Mouse (Mus musculus): ENCODE results near the gene Lctl. TPM values are rescaled to one million over a fixed set of nuclear protein-coding genes. Genes with fewer than 3 reads are reported as not detected.
"Not testable (repeated sequence)": the region's sequence is repeated elsewhere in the genome, so short reads cannot be mapped to it uniquely, and the experiment has no call there.

The Lctl gene
- total and polyA plus RNA-seq, 3 experiments = 1.8 TPM; not detected in 2

- no peak for DNase-seq
- intact Hi-C loops (cut with DNase I) = no loop called here
- Histone ChIP-seq H3K79me2 (replicated peaks; ENCODE audit: control insufficient read depth, insufficient read depth, low read length) (no peaks in the 10 kb centered on the region), H3K4me3 (no peak overlapping the region), H3K9ac (ENCODE audit: low read depth, low read length) (no peak overlapping the region), H3K4me1 (ENCODE audit: control insufficient read depth, insufficient read depth, low read length) (no peaks in the 10 kb centered on the region), H3K27me3 (ENCODE audit: control insufficient read depth, insufficient read depth, low read length) (no peaks in the 10 kb centered on the region), H3K36me3 (ENCODE audit: control insufficient read depth, insufficient read depth, low read length) (no peaks in the 10 kb centered on the region), H3K27ac (no peak overlapping the region)
- WGBS = 42% methylated on average over 11 of the region's 11 CpGs
- TF ChIP-seq POLR2A (IDR thresholded peaks at IDR 0.05; ENCODE audit: insufficient read depth, low read depth, low read length) = no peak
- TF ChIP-seq CTCF (IDR thresholded peaks at IDR 0.05) = no peak
- no peak for TF ChIP-seq EP300 (IDR thresholded peaks at IDR 0.05; ENCODE audit: insufficient read depth, low read depth, low read length)
Observed at GRCm38 (mm10) chr9:64120584-64121277, 3.8 kb downstream of the Lctl start.

GRCm38 (mm10) chr9:64122601-64123000 lies 5.7 kb downstream of the Lctl start:
- Histone ChIP-seq H3K27me3 (ENCODE audit: control insufficient read depth, insufficient read depth, low read length) (no peaks in the 10 kb centered on the region), H3K27ac (no peak overlapping the region), H3K4me1 (ENCODE audit: control insufficient read depth, insufficient read depth, low read length) (no peaks in the 10 kb centered on the region), H3K4me3 (no peak overlapping the region), H3K9ac (ENCODE audit: low read depth, low read length) (no peak overlapping the region), H3K79me2 (replicated peaks; ENCODE audit: control insufficient read depth, insufficient read depth, low read length) (no peaks in the 10 kb centered on the region), H3K36me3 (ENCODE audit: control insufficient read depth, insufficient read depth, low read length) (no peaks in the 10 kb centered on the region)
- no peak for DNase-seq
- WGBS = 89% methylated on average over 10 of the region's 10 CpGs
- intact Hi-C loops (cut with DNase I) = no loop called here
- TF ChIP-seq POLR2A (IDR thresholded peaks at IDR 0.05; ENCODE audit: insufficient read depth, low read depth, low read length) (no peak), CTCF (IDR thresholded peaks at IDR 0.05) (no peak)

GRCm38 (mm10) chr9:64124846-64125245 lies 7.9 kb downstream of the Lctl start:
- H3K36me3 ChIP-seq (ENCODE audit: control insufficient read depth, insufficient read depth, low read length); H3K27ac ChIP-seq; H3K4me3 ChIP-seq; H3K79me2 ChIP-seq (replicated peaks; ENCODE audit: control insufficient read depth, insufficient read depth, low read length); H3K27me3 ChIP-seq (ENCODE audit: control insufficient read depth, insufficient read depth, low read length); H3K4me1 ChIP-seq (ENCODE audit: control insufficient read depth, insufficient read depth, low read length); H3K9ac ChIP-seq (ENCODE audit: low read depth, low read length); DNase-seq; intact Hi-C loops (cut with DNase I): not testable (repeated sequence)
- WGBS = 67% methylated on average over 3 of the region's 3 CpGs

GRCm38 (mm10) chr9:64125307-64125706 lies 8.4 kb downstream of the Lctl start:
- H3K4me1 ChIP-seq (ENCODE audit: control insufficient read depth, insufficient read depth, low read length) = no peaks in the 10 kb centered on the region
- no peaks in the 10 kb centered on the region for H3K27me3 ChIP-seq (ENCODE audit: control insufficient read depth, insufficient read depth, low read length)
- intact Hi-C loops (cut with DNase I) = no loop called here
- H3K36me3 ChIP-seq (ENCODE audit: control insufficient read depth, insufficient read depth, low read length) = no peaks in the 10 kb centered on the region
- DNase-seq = no peak
- 77% methylated on average over 3 of the region's 3 CpGs for WGBS
- no peak overlapping the region for H3K27ac ChIP-seq
- no peak overlapping the region for H3K4me3 ChIP-seq
- H3K79me2 ChIP-seq (replicated peaks; ENCODE audit: control insufficient read depth, insufficient read depth, low read length) = no peaks in the 10 kb centered on the region
- no peak for TF ChIP-seq EP300 (IDR thresholded peaks at IDR 0.05; ENCODE audit: insufficient read depth, low read depth, low read length)
- TF ChIP-seq CTCF (IDR thresholded peaks at IDR 0.05) = no peak
- no peak for TF ChIP-seq POLR2A (IDR thresholded peaks at IDR 0.05; ENCODE audit: insufficient read depth, low read depth, low read length)
- H3K9ac ChIP-seq (ENCODE audit: low read depth, low read length) = no peak overlapping the region

GRCm38 (mm10) chr9:64126121-64126520 lies 9.2 kb downstream of the Lctl start:
- no peak overlapping the region for H3K9ac ChIP-seq (ENCODE audit: low read depth, low read length)
- no peak overlapping the region for H3K4me3 ChIP-seq
- intact Hi-C loops (cut with DNase I) = no loop called here
- H3K27ac ChIP-seq = no peak overlapping the region
- H3K27me3 ChIP-seq (ENCODE audit: control insufficient read depth, insufficient read depth, low read length) = no peaks in the 10 kb centered on the region
- H3K36me3 ChIP-seq (ENCODE audit: control insufficient read depth, insufficient read depth, low read length) = no peaks in the 10 kb centered on the region
- no peak for DNase-seq
- 57% methylated on average over 12 of the region's 12 CpGs for WGBS
- no peaks in the 10 kb centered on the region for H3K79me2 ChIP-seq (replicated peaks; ENCODE audit: control insufficient read depth, insufficient read depth, low read length)
- no peaks in the 10 kb centered on the region for H3K4me1 ChIP-seq (ENCODE audit: control insufficient read depth, insufficient read depth, low read length)
- TF ChIP-seq EP300 (IDR thresholded peaks at IDR 0.05; ENCODE audit: insufficient read depth, low read depth, low read length) (no peak), POLR2A (IDR thresholded peaks at IDR 0.05; ENCODE audit: insufficient read depth, low read depth, low read length) (no peak), CTCF (IDR thresholded peaks at IDR 0.05) (no peak)

DNA sequence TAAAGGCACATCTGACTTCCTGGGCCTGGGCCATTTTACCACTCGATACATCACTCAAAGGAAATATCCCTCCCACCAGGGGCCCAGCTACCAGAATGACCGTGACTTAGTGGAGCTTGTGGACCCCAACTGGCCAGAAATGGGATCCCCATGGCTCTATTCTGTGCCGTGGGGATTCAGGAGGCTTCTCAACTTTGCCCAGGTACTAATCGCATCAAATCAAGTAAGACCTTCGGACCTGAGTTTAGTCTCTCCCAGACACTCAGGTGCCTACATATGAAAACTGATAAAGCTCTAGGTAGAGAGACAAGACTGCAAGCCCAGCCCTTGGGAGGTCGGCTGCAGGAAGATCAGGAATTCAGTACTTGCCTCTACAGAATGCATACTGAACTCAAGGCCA lies 14.7 kb downstream of the Lctl start:
- no peaks in the 10 kb centered on the region for H3K27me3 ChIP-seq (ENCODE audit: control insufficient read depth, insufficient read depth, low read length)
- no peak for TF ChIP-seq CTCF (IDR thresholded peaks at IDR 0.05)
- no peak for TF ChIP-seq POLR2A (IDR thresholded peaks at IDR 0.05; ENCODE audit: insufficient read depth, low read depth, low read length)
- TF ChIP-seq EP300 (IDR thresholded peaks at IDR 0.05; ENCODE audit: insufficient read depth, low read depth, low read length) = no peak
- intact Hi-C loops (cut with DNase I) = no loop called here
- no peaks in the 10 kb centered on the region for H3K79me2 ChIP-seq (replicated peaks; ENCODE audit: control insufficient read depth, insufficient read depth, low read length)
- H3K4me1 ChIP-seq (ENCODE audit: control insufficient read depth, insufficient read depth, low read length) = no peaks in the 10 kb centered on the region
- H3K36me3 ChIP-seq (ENCODE audit: control insufficient read depth, insufficient read depth, low read length) = no peaks in the 10 kb centered on the region
- WGBS = 85% methylated on average over 6 of the region's 6 CpGs
- H3K9ac ChIP-seq (ENCODE audit: low read depth, low read length) = no peak overlapping the region
- no peak for DNase-seq
- H3K4me3 ChIP-seq = no peak overlapping the region
- H3K27ac ChIP-seq = no peak overlapping the region

DNA sequence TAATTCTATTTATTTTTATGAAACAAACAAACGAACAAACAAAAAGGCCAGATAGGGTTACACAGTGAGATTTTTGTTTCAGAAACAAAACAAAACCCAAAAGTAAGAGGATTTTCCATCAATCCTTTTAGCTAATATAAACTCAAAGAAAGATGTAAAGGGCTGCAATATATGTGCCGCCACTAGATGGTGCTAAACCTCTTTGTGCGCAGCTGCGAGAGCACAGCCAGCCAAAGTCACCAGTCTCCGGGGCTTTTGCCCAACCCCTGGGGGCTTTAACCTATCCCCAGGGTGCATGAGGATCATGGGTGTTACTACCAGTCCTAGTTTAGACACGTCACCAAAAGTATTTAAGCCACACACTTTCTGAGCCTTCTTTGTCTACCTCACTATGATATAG lies 21.9 kb downstream of the Lctl start:
- 4% methylated on average over 6 of the region's 6 CpGs for whole genome bisulfite sequencing

More for the DNA sequence above, 21.9 kb downstream of the Lctl start:
- intact Hi-C loops (cut with DNase I) = loop anchor here (2.0 kb wide), 1 partner anchor 134 kb away; no protein-coding TSS in a partner anchor
- not testable (repeated sequence) for H3K4me1 ChIP-seq (ENCODE audit: control insufficient read depth, insufficient read depth, low read length); H3K36me3 ChIP-seq (ENCODE audit: control insufficient read depth, insufficient read depth, low read length); H3K27me3 ChIP-seq (ENCODE audit: control insufficient read depth, insufficient read depth, low read length); H3K9ac ChIP-seq (ENCODE audit: low read depth, low read length); H3K4me3 ChIP-seq; H3K27ac ChIP-seq; H3K79me2 ChIP-seq (replicated peaks; ENCODE audit: control insufficient read depth, insufficient read depth, low read length)
- peak; percentile 24 to 62 for DNase-seq
